Mouse (Mus musculus) bone marrow macrophage, adult 2 months (primary cell): ENCODE data around the gene Plxnb2. TPM values are rescaled to one million over a fixed set of nuclear protein-coding genes. Genes with fewer than 3 reads are reported as not detected.

ENCODE experiments used
- H3K27ac ChIP-seq: 2 replicates; pipeline ENCODE4 v1.5.1; 2012; ENCODE audit warnings: low read depth, low read length; ENCODE audit not compliant: insufficient read depth
- H3K4me1 ChIP-seq: 2 replicates; pipeline ENCODE4 v1.6.1; 2012; ENCODE audit warnings: low read length; ENCODE audit not compliant: control insufficient read depth, insufficient read depth
- H3K4me3 ChIP-seq: 2 replicates; pipeline ENCODE4 v1.5.1; 2012; ENCODE audit warnings: mild to moderate bottlenecking, low read length, moderate library complexity; ENCODE audit not compliant: insufficient read depth
- CTCF ChIP-seq: IDR thresholded peaks from 2 replicates; pipeline ENCODE4 v1.5.1; 2012; ENCODE audit warnings: low read depth, mild to moderate bottlenecking, low read length, moderate library complexity
- POLR2A ChIP-seq: IDR thresholded peaks from 2 replicates; pipeline ENCODE4 v1.6.1; 2012; ENCODE audit warnings: mild to moderate bottlenecking, low read depth, low read length, borderline replicate concordance
- polyA plus RNA-seq: library from polyadenylated mRNA; stranded (reverse); fragments of >200 nt; gene quantifications from 2 replicates; pipeline ENCODE4 v1.2.4, GENCODE M21; 2012; ENCODE audit not compliant: missing spikeins, insufficient read depth, insufficient read length

The Plxnb2 gene
- polyA plus RNA-seq, 1 experiment: 457 TPM

DNA sequence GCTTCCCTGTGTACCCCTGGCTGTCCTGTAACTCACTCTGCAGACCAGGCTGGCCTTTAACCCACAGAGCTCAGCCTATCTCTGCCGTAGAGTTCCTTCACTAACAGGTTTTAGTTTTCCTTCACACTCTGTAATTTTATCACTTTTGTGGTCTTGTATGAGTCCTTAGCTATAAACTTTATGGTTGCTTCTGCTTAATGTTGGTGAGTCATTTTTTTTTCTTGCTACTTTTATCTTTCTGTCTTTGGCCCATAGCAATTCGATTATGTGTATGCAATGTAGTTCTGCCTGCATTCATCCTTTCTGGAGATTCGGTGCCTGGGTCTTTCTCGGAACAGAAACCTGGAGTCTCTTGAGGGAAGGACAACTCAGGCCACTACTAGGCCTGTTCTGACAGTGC is 26.9 kb upstream of the Plxnb2 start:
- Histone ChIP-seq H3K4me3 (no peak overlapping the region), H3K4me1 (peaks cover 3% of the 10 kb centered on the region; the same call in 1 of the 2 replicates), H3K27ac (no peak overlapping the region)
- TF ChIP-seq POLR2A (no peak), CTCF (no peak)

DNA sequence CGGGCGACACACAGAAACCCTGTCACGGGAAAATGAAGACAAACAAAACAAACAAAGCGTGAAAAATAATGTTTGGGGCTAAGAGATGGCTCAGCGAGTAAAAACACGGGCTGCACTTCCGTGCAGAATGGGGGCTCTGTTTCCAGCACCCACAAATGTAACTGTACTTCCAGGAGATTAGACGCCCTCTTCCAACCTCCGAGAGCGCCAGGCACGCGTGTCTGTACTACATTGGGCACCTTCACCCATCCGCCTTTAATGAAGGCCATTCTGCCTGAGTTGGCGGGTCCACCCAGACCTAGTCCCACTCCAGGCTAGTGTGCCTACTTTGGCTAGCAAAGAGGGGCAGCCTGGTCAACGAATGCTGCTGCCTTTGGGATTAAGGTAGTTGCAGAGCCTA is 16.5 kb upstream of the Plxnb2 start:
- peaks cover 10% of the 10 kb centered on the region for H3K4me1 ChIP-seq
- H3K4me3 ChIP-seq: peak overlapping the region; percentile 98
- no peak for TF ChIP-seq POLR2A
- no peak for TF ChIP-seq CTCF
- H3K27ac ChIP-seq: no peak overlapping the region

DNA sequence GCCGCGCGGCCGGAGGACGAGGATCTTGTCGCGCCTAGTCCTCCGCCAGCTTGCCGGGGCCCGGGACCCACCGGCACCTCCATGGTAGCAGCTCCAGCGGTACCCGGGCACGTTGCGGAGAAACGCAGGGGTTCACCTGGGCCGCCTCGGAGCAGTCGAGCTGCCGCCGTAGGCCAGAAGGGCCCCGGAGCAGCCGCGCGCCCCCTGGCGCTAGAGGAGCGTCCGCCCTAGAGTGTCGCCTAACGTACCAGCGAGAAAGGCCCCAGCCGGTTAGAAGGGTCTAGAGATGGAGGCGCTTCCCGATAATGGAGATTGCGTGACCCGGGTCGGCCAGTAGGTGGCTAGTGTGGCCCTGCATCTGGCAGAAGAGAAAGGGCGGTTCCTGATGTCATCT is 15.7 kb upstream of the Plxnb2 start, which contains the start of gene Dennd6b:
TSS of gene Dennd6b (minus strand) at position 184 of the 394 bp plus-strand sequence.
- H3K4me1 ChIP-seq: peaks cover 10% of the 10 kb centered on the region
- peak within 1 kb of the TSS; percentile 91 for H3K27ac ChIP-seq
- H3K4me3 ChIP-seq: peak within 1 kb of the TSS; percentile 98
- TF ChIP-seq CTCF (peak; percentile 77), POLR2A (no peak)

DNA sequence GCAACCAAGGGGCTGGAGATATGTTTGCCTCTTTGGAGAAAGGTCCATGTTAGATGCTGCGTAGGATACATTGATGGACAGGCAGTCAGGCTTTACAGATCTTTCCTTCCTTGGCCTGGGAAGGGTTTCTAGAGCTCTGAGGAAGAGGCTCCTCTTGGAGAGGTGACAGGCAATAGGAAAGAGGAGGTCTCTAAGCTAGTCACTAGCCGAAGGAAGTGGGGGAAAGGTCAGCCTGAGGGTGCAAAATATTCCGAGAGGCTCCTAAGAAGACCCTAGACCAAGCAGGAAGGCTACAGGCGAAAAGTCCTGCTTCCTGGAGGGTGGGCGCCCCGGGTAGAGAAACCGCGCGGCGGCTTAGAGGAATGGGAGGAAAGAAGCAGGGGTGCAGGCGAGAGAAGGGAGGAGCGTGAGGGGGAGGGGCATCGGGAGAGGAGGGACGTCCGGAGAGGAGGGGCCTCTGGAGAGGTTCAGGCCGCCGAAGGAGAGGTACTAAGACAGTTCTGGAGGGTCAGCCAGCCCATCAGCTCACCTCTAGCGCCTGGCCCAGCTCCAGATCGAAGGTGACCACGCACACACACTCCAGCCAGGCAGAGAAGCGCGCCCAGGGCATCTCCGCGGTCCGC is 15.2 kb upstream of the Plxnb2 start:
- no peak for TF ChIP-seq POLR2A
- TF ChIP-seq CTCF: no peak
- H3K4me1 ChIP-seq: peaks cover 14% of the 10 kb centered on the region
- peak overlapping the region; percentile 98 for H3K4me3 ChIP-seq
- H3K27ac ChIP-seq: peak overlapping the region; percentile 91

DNA sequence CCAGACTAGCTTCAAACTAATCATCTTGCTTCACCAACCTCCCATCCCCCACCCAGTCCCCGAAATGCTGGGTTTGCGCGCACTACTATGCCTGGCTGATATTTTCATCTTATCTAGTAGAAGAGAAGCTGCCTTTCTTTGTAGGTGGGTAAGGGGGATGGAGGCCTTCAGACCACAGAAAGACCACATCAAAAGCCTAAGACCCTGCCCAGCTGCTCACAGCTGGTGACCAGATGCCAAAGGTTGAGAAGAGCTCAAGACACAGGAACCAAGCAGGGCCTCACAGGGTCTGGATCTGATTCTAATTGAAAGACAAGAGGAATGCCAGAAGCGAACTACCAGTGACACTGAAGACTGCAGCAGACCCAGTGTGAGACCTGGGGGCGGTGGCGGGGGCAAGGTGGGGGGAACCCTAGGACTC is 14.7 kb upstream of the Plxnb2 start:
- H3K4me1 ChIP-seq: peaks cover 19% of the 10 kb centered on the region
- H3K27ac ChIP-seq: no peak overlapping the region; the same call in 1 of the 2 replicates
- peak overlapping the region; percentile 98 for H3K4me3 ChIP-seq
- TF ChIP-seq CTCF (no peak), POLR2A (no peak)

DNA sequence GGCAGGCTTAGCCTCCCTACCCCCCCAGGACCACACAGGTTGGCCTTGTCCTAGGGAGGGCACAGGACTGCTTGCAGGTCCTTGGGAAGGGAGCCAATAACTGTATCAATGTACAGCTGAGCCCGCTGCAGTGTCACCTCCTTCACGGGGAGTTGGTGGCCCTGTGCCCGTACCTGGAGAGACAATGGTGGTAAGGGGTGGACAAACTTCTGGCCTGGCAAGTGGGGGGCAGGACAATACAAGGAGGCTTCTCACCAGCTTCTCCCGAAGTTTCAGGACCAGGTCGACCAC is 4.3 kb upstream of the Plxnb2 start:
- peaks cover 28% of the 10 kb centered on the region for H3K4me1 ChIP-seq
- no peak overlapping the region for H3K27ac ChIP-seq
- TF ChIP-seq CTCF: no peak
- no peak for TF ChIP-seq POLR2A
- no peak overlapping the region for H3K4me3 ChIP-seq

DNA sequence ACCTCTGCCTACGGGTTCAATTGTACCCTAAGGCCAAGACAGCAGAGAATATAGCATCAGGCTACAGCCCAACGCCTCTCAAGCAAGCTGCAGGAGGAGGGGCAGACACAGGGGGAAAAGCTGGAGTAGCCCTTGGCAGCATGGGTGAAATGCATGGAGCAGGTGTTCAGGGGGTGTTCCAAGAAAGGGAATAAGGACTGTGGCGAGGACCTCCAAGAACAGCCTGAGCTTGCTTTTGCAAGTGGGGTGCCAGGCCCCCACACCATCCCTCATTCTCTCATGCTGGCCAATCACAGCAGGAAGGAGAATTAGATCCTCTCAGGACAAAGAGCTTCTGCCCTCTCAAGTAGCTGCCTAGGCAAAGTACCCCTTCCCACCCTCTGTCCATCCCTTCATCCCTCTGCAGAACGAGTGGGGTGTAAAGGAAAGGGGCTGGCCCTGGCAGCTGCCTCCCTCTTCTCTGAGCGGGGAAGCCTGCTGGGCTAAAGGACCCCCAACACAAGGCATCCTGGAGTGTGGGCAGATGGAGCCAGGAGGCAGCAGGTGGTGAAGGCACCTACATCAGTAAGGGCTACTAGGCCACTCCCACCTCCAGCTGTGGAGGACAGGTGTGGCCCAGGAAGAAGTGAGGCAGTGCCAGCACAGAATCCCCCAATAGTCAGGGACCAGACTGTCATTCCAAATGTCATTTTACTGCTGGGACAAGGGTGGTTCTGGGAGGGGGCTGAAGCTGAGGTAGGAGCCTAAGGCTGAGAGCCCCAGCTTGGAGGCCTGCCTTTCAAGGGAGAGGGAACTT is 3.8 kb upstream of the Plxnb2 start:
- peaks cover 28% of the 10 kb centered on the region for H3K4me1 ChIP-seq
- no peak overlapping the region for H3K27ac ChIP-seq
- TF ChIP-seq CTCF: no peak
- TF ChIP-seq POLR2A: no peak
- no peak overlapping the region for H3K4me3 ChIP-seq

DNA sequence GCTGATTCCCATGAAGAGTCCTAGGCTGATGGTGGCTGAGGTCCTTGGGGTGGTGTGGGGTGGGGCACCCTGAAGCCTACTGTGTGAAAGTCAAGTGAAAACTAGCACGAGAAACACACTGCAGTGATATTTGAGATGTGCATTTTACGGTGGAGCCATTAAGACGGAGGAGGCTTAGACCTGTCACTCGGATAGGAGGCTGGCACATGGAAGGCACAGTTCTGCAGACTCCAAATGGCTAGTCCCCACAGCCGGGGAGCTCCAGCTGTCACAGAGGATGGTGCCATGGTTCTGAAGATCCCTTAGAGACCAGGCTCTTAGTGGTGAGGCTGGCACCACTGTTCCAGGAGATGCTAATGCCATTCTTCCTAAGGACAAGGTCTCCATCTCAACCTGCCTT is 2.3 kb upstream of the Plxnb2 start:
- Histone ChIP-seq H3K4me1 (peaks cover 35% of the 10 kb centered on the region), H3K4me3 (peak overlapping the region; percentile 42; the same call in 1 of the 2 replicates)
- TF ChIP-seq CTCF (no peak), POLR2A (no peak)

DNA sequence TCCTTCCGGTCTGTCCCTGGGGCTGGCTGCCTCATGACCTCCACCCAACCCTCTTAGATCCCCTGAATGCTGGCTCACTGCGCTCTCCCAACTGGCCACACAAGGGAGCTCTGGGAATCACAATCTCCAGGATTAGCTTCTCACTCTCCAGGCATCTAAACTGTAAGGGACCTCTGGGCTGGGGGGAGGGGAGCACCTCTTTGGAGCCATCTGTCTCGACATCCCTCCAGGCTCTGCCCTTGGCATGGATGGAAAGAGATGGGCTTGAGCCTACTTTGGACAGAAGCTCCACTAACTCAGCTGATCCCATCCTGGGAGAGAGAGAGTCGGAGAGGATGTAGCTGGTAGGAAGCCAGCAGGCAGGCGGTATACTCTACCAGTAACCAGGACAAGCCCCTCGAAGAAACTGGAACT is 1.7 kb upstream of the Plxnb2 start:
- Histone ChIP-seq H3K27ac (peak overlapping the region; percentile 96), H3K4me3 (peak overlapping the region; percentile 42), H3K4me1 (peaks cover 35% of the 10 kb centered on the region)
- 0 out of 2 replicates have a peak, but pooled peaks have one; percentile 25 for TF ChIP-seq CTCF
- TF ChIP-seq POLR2A: no peak

More for the DNA sequence above, 2.3 kb upstream of the Plxnb2 start:
- peak overlapping the region; percentile 96 for H3K27ac ChIP-seq

DNA sequence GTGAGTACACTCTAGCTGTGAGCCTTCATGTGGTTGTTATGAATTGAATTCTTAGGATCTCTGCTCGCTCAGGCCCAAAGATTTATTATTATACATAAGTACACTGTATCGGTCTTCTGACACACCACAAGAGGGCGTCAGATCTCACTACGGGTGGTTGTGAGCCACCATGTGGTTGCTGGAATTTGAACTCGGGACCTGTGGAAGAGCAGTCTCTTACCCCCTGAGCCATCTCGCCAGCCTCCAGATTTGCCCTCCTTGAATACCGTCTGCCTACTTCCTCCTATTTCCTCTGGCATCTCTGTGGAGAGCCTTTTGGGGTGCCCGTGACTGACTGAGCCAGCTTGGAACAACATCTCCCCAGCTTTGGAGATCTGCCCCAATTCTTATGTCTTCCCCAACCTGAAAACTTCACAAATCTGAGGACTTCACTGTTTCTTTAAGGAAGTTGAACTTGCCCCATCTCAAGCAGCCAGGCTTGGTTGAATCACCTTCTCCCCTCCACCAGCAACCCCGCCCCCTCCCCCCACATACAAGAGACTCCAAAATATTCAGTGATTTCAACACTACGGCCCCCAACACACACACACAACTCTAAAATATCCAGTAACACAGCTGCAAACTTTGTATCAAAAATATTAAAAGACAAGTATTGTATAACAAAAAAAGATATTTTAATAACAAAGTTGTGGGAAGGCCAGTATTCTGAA is 1.1 kb upstream of the Plxnb2 start:
- peak overlapping the region; percentile 96 for H3K27ac ChIP-seq
- TF ChIP-seq CTCF (peak; percentile 30), POLR2A (no peak)
- peak overlapping the region; percentile 65 for H3K4me3 ChIP-seq
- H3K4me1 ChIP-seq: peaks cover 38% of the 10 kb centered on the region
